Mouse (Mus musculus): ENCODE measurements around the gene Cpvl. TPM values are rescaled to one million over a fixed set of nuclear protein-coding genes. Genes with fewer than 3 reads are reported as not detected.

Gene Cpvl
- polyA plus RNA-seq, 1 experiment from 2014 or later = 0.24 TPM

DNA sequence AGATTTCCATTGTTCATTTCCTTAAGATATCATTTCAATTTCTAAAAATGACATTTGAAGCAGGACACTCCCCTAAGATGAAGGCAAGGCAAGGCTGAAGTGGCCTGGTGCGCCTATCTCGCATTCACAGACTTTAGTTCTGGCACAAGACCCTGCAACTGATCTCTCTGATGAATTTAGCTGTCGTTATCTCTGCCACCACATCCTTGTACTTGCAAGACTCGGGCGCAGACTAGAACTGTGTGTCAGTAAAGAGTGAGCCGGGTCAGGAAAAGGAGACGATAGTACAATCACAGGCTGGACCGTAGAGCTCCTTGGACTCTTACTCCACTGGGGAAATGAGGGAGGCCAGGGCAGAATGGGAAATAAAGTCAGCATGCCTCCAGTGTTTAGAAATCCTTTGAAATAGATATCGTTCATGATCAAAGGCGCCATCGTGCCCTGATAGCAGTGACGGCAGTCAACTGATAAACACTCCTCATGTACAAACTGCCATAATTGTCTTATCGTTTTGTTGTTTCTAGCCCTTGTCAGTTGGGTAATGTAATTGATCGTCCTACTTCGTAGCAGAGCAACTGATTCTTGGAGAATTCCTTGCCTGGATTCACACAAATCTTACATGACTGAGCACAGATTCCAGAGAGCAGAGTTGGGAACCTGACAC, 2.5 kb upstream of the Cpvl start:
- Histone ChIP-seq H3K27ac (ENCODE audit: low read depth, low read length) (no peak overlapping the region), H3K4me3 (ENCODE audit: low read length) (no peak overlapping the region), H3K36me3 (ENCODE audit: control insufficient read depth, insufficient read depth, low read length) (no peaks in the 10 kb centered on the region), H3K9me3 (ENCODE audit: control insufficient read depth, low read length) (no peaks in the 10 kb centered on the region), H3K4me2 (ENCODE audit: low read length) (no peak overlapping the region), H3K9ac (ENCODE audit: low read depth, low read length) (no peak overlapping the region), H3K27me3 (replicated peaks; ENCODE audit: control insufficient read depth, insufficient read depth, low read length) (no peaks in the 10 kb centered on the region), H3K4me1 (ENCODE audit: control insufficient read depth, insufficient read depth, low read depth, low read length) (no peaks in the 10 kb centered on the region)
- no peak for ATAC-seq
- 88% methylated on average over 15 of the region's 15 CpGs for WGBS

DNA sequence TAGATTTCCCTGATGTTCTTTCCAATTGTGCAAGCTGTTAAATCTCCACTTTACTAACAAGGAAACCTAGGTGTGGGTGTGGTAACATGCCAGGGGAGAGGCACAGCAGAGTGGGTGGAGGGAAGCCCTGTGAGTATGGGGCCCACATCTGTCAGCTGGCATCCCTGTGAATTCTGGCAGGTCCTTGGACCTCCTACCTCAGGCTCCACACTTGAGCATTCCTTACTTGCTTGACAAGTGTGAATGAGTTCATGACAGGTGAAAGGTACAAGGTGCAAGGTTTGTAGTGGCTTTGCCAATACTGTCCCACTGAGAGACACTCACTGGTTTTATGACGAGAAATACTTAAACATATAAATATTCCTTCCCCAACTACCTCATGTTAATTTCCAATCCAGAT, 4.4 kb downstream of the Cpvl start:
- Histone ChIP-seq H3K27me3 (replicated peaks; ENCODE audit: control insufficient read depth, insufficient read depth, low read length) (no peaks in the 10 kb centered on the region), H3K9ac (ENCODE audit: low read depth, low read length) (no peak overlapping the region), H3K4me1 (ENCODE audit: control insufficient read depth, insufficient read depth, low read depth, low read length) (peaks cover 10% of the 10 kb centered on the region; the same call in 1 of the 2 replicates), H3K4me2 (ENCODE audit: low read length) (no peak overlapping the region), H3K4me3 (ENCODE audit: low read length) (no peak overlapping the region), H3K36me3 (ENCODE audit: control insufficient read depth, insufficient read depth, low read length) (no peaks in the 10 kb centered on the region), H3K27ac (ENCODE audit: low read depth, low read length) (no peak overlapping the region), H3K9me3 (ENCODE audit: control insufficient read depth, low read length) (no peaks in the 10 kb centered on the region)
- 82% methylated on average over 1 of the region's 1 CpGs for WGBS
- no peak for ATAC-seq

DNA sequence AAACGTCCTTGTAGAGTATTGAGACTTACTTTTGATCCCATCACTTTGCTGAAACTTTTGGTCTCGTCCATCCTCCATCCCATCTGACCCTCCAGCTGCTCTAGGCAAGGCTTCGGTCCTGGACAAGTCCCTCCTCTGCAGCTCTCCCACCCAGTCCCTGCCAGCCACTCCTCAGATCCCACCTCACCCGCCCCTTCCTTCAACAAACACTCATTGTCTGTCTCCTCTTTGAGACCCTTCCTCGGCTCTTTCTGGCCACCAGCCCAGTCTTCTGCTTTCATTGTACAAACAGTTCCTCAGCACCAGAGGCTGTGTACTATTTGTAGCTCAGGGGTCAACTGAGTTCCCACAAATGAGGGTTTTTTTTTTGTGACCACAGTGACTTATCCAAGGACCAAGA, 5.0 kb downstream of the Cpvl start:
- Histone ChIP-seq H3K4me2 (ENCODE audit: low read length) (no peak overlapping the region), H3K9me3 (ENCODE audit: control insufficient read depth, low read length) (no peaks in the 10 kb centered on the region), H3K4me3 (ENCODE audit: low read length) (no peak overlapping the region), H3K27ac (ENCODE audit: low read depth, low read length) (no peak overlapping the region), H3K4me1 (ENCODE audit: control insufficient read depth, insufficient read depth, low read depth, low read length) (peaks cover 10% of the 10 kb centered on the region; the same call in 1 of the 2 replicates), H3K27me3 (replicated peaks; ENCODE audit: control insufficient read depth, insufficient read depth, low read length) (no peaks in the 10 kb centered on the region), H3K9ac (ENCODE audit: low read depth, low read length) (no peak overlapping the region), H3K36me3 (ENCODE audit: control insufficient read depth, insufficient read depth, low read length) (no peaks in the 10 kb centered on the region)
- ATAC-seq = peak; percentile 82
- whole genome bisulfite sequencing = 28% methylated on average over 5 of the region's 5 CpGs

DNA sequence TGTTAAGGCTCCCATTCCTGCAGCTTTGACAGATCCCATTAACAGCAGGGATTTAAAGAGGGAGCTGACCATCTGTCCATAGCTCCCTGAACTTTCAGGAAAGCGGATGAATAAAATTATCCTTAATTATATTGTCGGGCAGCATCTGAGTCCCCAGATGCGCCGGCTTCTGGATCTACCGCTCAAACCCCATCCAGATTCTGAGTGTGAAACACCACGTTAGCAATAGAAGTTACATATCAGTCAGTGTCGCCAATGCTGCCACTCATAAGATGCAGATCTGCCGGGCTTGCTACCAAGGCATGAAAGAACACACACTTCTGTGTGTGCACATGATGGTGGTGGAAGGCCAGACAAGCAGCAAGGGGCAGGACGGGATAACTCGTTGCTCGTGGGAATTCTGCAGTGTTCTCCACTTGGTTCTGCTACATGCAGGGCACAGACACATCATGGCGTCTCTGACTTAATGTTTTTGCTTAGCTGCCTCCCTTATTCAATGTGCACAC, 6.2 kb downstream of the Cpvl start:
- no peaks in the 10 kb centered on the region for H3K27me3 ChIP-seq (replicated peaks; ENCODE audit: control insufficient read depth, insufficient read depth, low read length)
- no peak overlapping the region for H3K9ac ChIP-seq (ENCODE audit: low read depth, low read length)
- H3K4me2 ChIP-seq (ENCODE audit: low read length) = no peak overlapping the region
- no peaks in the 10 kb centered on the region for H3K9me3 ChIP-seq (ENCODE audit: control insufficient read depth, low read length)
- 43% methylated on average over 12 of the region's 12 CpGs for WGBS
- peak overlapping the region; percentile 32; the same call in 1 of the 2 replicates for H3K27ac ChIP-seq (ENCODE audit: low read depth, low read length)
- H3K4me3 ChIP-seq (ENCODE audit: low read length) = no peak overlapping the region
- H3K4me1 ChIP-seq (ENCODE audit: control insufficient read depth, insufficient read depth, low read depth, low read length) = peaks cover 10% of the 10 kb centered on the region; the same call in 1 of the 2 replicates
- no peak for ATAC-seq
- no peaks in the 10 kb centered on the region for H3K36me3 ChIP-seq (ENCODE audit: control insufficient read depth, insufficient read depth, low read length)

DNA sequence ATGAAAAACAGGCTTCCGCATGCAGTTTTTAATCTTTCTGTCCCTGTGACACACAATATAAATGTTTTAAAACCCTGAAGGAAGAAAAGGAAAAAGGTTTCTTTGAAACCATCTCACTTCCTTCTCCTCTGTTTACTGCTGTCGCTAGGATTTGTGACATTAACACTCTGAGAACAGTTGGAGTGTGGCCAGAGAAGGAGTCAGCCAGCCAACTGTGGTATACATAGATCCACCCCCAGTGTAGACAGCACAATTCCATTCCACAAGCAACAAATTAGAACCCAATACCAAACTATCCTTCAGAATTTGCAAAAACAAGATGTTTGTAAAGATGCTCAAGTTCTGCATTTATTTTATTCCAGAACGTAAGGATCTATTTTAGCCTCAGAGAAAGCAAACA, 6.7 kb downstream of the Cpvl start:
- Histone ChIP-seq H3K27me3 (replicated peaks; ENCODE audit: control insufficient read depth, insufficient read depth, low read length) (no peaks in the 10 kb centered on the region), H3K36me3 (ENCODE audit: control insufficient read depth, insufficient read depth, low read length) (no peaks in the 10 kb centered on the region), H3K4me1 (ENCODE audit: control insufficient read depth, insufficient read depth, low read depth, low read length) (peaks cover 10% of the 10 kb centered on the region; the same call in 1 of the 2 replicates), H3K9me3 (ENCODE audit: control insufficient read depth, low read length) (no peaks in the 10 kb centered on the region), H3K4me2 (ENCODE audit: low read length) (no peak overlapping the region), H3K4me3 (ENCODE audit: low read length) (no peak overlapping the region), H3K27ac (ENCODE audit: low read depth, low read length) (no peak overlapping the region), H3K9ac (ENCODE audit: low read depth, low read length) (no peak overlapping the region)
- 47% methylated on average over 3 of the region's 3 CpGs for WGBS
- no peak for ATAC-seq

DNA sequence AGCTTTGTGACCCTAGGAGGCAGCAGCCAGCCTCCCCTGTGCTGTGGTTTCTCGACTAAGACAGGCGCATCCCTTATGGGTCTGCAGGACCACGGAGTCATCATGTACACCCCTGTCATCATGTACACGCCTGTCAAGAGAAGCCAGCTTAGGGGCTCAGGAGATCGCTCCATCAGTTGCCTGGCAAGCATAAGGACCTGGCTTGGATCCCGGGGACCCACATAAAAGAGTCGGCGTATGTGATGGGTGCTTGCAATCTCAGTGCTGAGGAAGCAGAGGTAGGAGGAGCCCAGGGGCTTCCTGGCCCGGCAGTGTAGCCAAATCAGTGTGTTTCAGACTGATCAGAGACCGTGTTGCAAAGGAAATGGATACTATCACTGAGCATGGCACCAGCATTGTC, 9.4 kb downstream of the Cpvl start:
- H3K9ac ChIP-seq (ENCODE audit: low read depth, low read length) = no peak overlapping the region
- H3K36me3 ChIP-seq (ENCODE audit: control insufficient read depth, insufficient read depth, low read length) = no peaks in the 10 kb centered on the region
- H3K4me2 ChIP-seq (ENCODE audit: low read length) = no peak overlapping the region
- no peak overlapping the region for H3K27ac ChIP-seq (ENCODE audit: low read depth, low read length)
- no peaks in the 10 kb centered on the region for H3K9me3 ChIP-seq (ENCODE audit: control insufficient read depth, low read length)
- ATAC-seq = no peak
- no peaks in the 10 kb centered on the region for H3K27me3 ChIP-seq (replicated peaks; ENCODE audit: control insufficient read depth, insufficient read depth, low read length)
- no peak overlapping the region for H3K4me3 ChIP-seq (ENCODE audit: low read length)
- peaks cover 9% of the 10 kb centered on the region; the same call in 1 of the 2 replicates for H3K4me1 ChIP-seq (ENCODE audit: control insufficient read depth, insufficient read depth, low read depth, low read length)
- 52% methylated on average over 10 of the region's 10 CpGs for WGBS

DNA sequence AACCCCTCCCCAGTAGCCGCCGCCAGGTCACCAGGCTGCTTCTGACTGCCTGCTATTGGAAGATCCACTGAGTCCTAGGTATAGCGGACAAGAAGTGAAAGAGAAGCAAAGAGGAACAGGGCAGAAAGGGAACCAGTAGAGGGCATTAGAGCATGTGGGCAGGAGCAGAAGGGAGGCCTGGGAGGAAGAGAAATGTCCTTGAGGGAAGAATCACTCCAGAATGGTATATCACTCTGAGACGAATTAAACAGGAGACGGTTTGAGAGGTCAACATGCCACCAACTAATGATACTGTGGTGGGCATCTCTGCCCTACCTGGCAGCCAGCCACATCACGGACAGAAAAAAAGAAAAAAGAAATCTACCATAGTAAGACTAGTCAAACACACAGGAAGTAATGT, 9.9 kb downstream of the Cpvl start:
- Histone ChIP-seq H3K4me2 (ENCODE audit: low read length) (no peak overlapping the region), H3K9ac (ENCODE audit: low read depth, low read length) (no peak overlapping the region), H3K27me3 (replicated peaks; ENCODE audit: control insufficient read depth, insufficient read depth, low read length) (no peaks in the 10 kb centered on the region), H3K9me3 (ENCODE audit: control insufficient read depth, low read length) (no peaks in the 10 kb centered on the region), H3K4me1 (ENCODE audit: control insufficient read depth, insufficient read depth, low read depth, low read length) (peaks cover 7% of the 10 kb centered on the region; the same call in 1 of the 2 replicates), H3K4me3 (ENCODE audit: low read length) (no peak overlapping the region), H3K27ac (ENCODE audit: low read depth, low read length) (no peak overlapping the region), H3K36me3 (ENCODE audit: control insufficient read depth, insufficient read depth, low read length) (no peaks in the 10 kb centered on the region)
- 84% methylated on average over 6 of the region's 6 CpGs for WGBS
- no peak for ATAC-seq

DNA sequence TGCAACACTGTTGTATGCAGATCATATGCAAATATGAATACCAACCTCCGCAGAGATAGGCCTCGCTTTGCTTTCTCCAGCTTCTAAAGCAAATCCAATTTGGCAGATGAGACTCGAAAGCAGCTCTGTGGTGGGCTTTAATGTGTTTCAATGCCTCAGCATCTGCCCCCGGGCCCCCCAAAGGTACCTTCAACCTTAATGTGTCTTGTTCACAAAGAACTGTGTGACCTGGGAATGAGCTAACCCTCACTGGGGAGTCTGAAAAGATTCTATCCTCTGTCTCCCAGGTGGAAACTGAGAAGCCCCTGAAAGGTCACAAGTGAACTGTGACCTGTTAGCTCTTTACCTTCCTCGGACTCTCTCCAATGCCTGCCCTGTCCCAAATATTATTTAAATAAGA, 11.9 kb downstream of the Cpvl start:
- peaks cover 2% of the 10 kb centered on the region; the same call in 1 of the 2 replicates for H3K4me1 ChIP-seq (ENCODE audit: control insufficient read depth, insufficient read depth, low read depth, low read length)
- no peak overlapping the region for H3K4me3 ChIP-seq (ENCODE audit: low read length)
- no peaks in the 10 kb centered on the region for H3K36me3 ChIP-seq (ENCODE audit: control insufficient read depth, insufficient read depth, low read length)
- 42% methylated on average over 5 of the region's 5 CpGs for WGBS
- no peaks in the 10 kb centered on the region for H3K27me3 ChIP-seq (replicated peaks; ENCODE audit: control insufficient read depth, insufficient read depth, low read length)
- no peak overlapping the region for H3K9ac ChIP-seq (ENCODE audit: low read depth, low read length)
- H3K9me3 ChIP-seq (ENCODE audit: control insufficient read depth, low read length) = no peaks in the 10 kb centered on the region
- H3K4me2 ChIP-seq (ENCODE audit: low read length) = no peak overlapping the region
- no peak for ATAC-seq
- H3K27ac ChIP-seq (ENCODE audit: low read depth, low read length) = no peak overlapping the region

DNA sequence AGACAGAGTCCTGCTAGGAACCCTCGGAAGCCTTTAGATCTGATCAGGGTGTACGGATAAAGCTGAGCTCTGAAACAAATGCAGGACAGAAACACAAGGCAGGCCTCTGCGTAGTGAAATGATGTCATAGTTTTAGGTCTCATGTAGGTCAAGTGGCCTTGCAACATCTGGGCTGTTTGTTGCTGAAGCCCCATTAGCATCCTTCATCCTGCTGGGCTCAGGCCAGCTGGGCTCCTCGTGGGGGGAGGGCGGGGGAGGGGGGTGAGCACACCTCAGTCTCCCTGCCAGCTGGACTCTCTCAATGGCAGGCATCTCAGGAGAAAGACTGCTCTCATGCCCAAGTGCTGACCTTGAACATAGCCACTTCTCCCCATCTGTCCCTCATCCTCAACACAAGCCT, 12.6 kb downstream of the Cpvl start:
- 43% methylated on average over 5 of the region's 5 CpGs for WGBS
- no peaks in the 10 kb centered on the region for H3K27me3 ChIP-seq (replicated peaks; ENCODE audit: control insufficient read depth, insufficient read depth, low read length)
- no peak overlapping the region for H3K4me2 ChIP-seq (ENCODE audit: low read length)
- no peaks in the 10 kb centered on the region; the same call in 1 of the 2 replicates for H3K4me1 ChIP-seq (ENCODE audit: control insufficient read depth, insufficient read depth, low read depth, low read length)
- no peak for ATAC-seq
- no peak overlapping the region for H3K27ac ChIP-seq (ENCODE audit: low read depth, low read length)
- H3K36me3 ChIP-seq (ENCODE audit: control insufficient read depth, insufficient read depth, low read length) = no peaks in the 10 kb centered on the region
- no peak overlapping the region for H3K4me3 ChIP-seq (ENCODE audit: low read length)
- no peaks in the 10 kb centered on the region for H3K9me3 ChIP-seq (ENCODE audit: control insufficient read depth, low read length)
- H3K9ac ChIP-seq (ENCODE audit: low read depth, low read length) = no peak overlapping the region

Data from hindbrain, embryonic 16.5 days (tissue).